12 mouse cellular contexts compared by ENCODE assay signal in genomic region chr12:109925866-109926265, GRCm38 (mm10).
"Had no signal": no experiment of that assay in that cellular context is flagged by ENCODE, and none has a peak within 500 bp of the region (broad histone marks: within the 10 kb centered on the region; RNA-seq: fewer than 3 reads in every experiment).

No protein-coding gene starts in this region.

- ATAC-seq: liver, embryonic 12.5 days had no signal

- DNase-seq: kidney, adult 9 months; kidney, postnatal 36 days; lung, embryonic 14.5 days; lung, postnatal 10 days; lung, postnatal 4 days; midbrain, embryonic 14.5 days; retina, postnatal 1 day; right cerebral cortex, postnatal 4 days; spleen, adult 18-20 months; thymus, adult 2 months; thymus, postnatal 25 days had no signal
